Comparison of ENCODE assay signal across 24 mouse cellular contexts in genomic region chr13:97067691-97068090, GRCm38 (mm10). TPM values are rescaled to one million over a fixed set of nuclear protein-coding genes. Genes with fewer than 3 reads are reported as not detected.
DNase-seq lines count a peak whose midpoint lies in the region; ATAC-seq and TF ChIP-seq lines count a peak whose summit lies in the region.
"Had no signal": no experiment of that assay in that cellular context is flagged by ENCODE, and none has a peak within 500 bp of the region (broad histone marks: within the 10 kb centered on the region; RNA-seq: fewer than 3 reads in every experiment).

No protein-coding gene starts in this region.

- no peak for TF ChIP-seq EP300 in liver, embryonic 14.5 days (IDR thresholded peaks at IDR 0.05; ENCODE audit: low read depth)

- H3K27ac ChIP-seq in limb, embryonic 11.5 days (replicated peaks; ENCODE audit: low read depth, low read length): no peak overlapping the region
- no peak overlapping the region for H3K27ac ChIP-seq in limb, embryonic 10.5 days
- H3K27ac ChIP-seq in liver, embryonic 14.5 days: peak overlapping the region; percentile 90
- H3K27ac ChIP-seq in forebrain, embryonic 11.5 days (ENCODE audit: low read depth, low read length): no peak overlapping the region
- H3K27ac ChIP-seq: heart, embryonic 15.5 days; hindbrain, embryonic 13.5 days; limb, embryonic 15.5 days had no signal

- WGBS in limb, embryonic 11.5 days: 9% methylated on average over 6 of the region's 6 CpGs
- WGBS in limb, embryonic 10.5 days: 8% methylated on average over 6 of the region's 6 CpGs
- 36% methylated on average over 6 of the region's 6 CpGs for WGBS in liver, embryonic 14.5 days (ENCODE audit: insufficient replicate concordance)
- WGBS in forebrain, embryonic 11.5 days: 3% methylated on average over 6 of the region's 6 CpGs

- no peak overlapping the region for H3K4me2 ChIP-seq in limb, embryonic 11.5 days (ENCODE audit: low read depth, severe bottlenecking)
- H3K4me2 ChIP-seq in liver, embryonic 14.5 days (ENCODE audit: low read depth): peak overlapping the region; percentile 77
- no peak overlapping the region for H3K4me2 ChIP-seq in forebrain, embryonic 11.5 days (ENCODE audit: low read depth, low read length, severe bottlenecking)
- H3K4me2 ChIP-seq: heart, embryonic 15.5 days; hindbrain, embryonic 13.5 days; limb, embryonic 15.5 days had no signal

- H3K9me3 ChIP-seq in limb, embryonic 11.5 days (ENCODE audit: control insufficient read depth, low read length): 0 out of 2 replicates have a peak, but pooled peaks cover 2% of the 10 kb centered on the region
- no peaks in the 10 kb centered on the region for H3K9me3 ChIP-seq in limb, embryonic 10.5 days (replicated peaks)
- H3K9me3 ChIP-seq in liver, embryonic 14.5 days (ENCODE audit: control insufficient read depth, low read length): no peaks in the 10 kb centered on the region
- no peaks in the 10 kb centered on the region; the same call in 1 of the 2 replicates for H3K9me3 ChIP-seq in forebrain, embryonic 11.5 days (ENCODE audit: control insufficient read depth, low read length)
- H3K9me3 ChIP-seq: heart, embryonic 15.5 days; hindbrain, embryonic 13.5 days; limb, embryonic 15.5 days had no signal

- peak; percentile 43 for DNase-seq in embryo, embryonic 10.5 days (ENCODE audit: low spot score)
- DNase-seq in embryo, embryonic 9.5 days (ENCODE audit: extremely low spot score): no peak
- DNase-seq in limb, embryonic 11.5 days (ENCODE audit: low spot score): peak; percentile 27
- DNase-seq in limb, embryonic 10.5 days (ENCODE audit: low spot score): no peak
- peak; percentile 63 for DNase-seq in ZHBTc4 (ENCODE audit: low read depth, low spot score)
- DNase-seq in liver, embryonic 14.5 days (ENCODE audit: low read depth in 3 of 3, low spot score in 3 of 3): no peak
- no peak for DNase-seq in forebrain, embryonic 11.5 days (ENCODE audit: low spot score)
- DNase-seq in gastrocnemius, adult 18-20 months (ENCODE audit: low spot score): no peak
- DNase-seq: adrenal gland, postnatal 36 days; cerebellum, adult 9-10 months; gastrocnemius, postnatal 36 days; kidney, adult 9 months; kidney, postnatal 36 days; lung, postnatal 10 days; retina, postnatal 1 day had no signal

- TF ChIP-seq CTCF in liver, embryonic 14.5 days (IDR thresholded peaks at IDR 0.05; ENCODE audit: low read depth): no peak

- H3K9ac ChIP-seq in limb, embryonic 11.5 days (ENCODE audit: low read length): no peak overlapping the region
- peak overlapping the region; percentile 75 for H3K9ac ChIP-seq in liver, embryonic 14.5 days (replicated peaks)
- no peak overlapping the region for H3K9ac ChIP-seq in forebrain, embryonic 11.5 days (ENCODE audit: low read length)
- H3K9ac ChIP-seq: heart, embryonic 15.5 days; hindbrain, embryonic 13.5 days; limb, embryonic 15.5 days had no signal

- ATAC-seq in limb, embryonic 11.5 days (ENCODE audit: insufficient number of reproducible peaks, low FRiP score, low TSS enrichment, low read depth): no peak
- ATAC-seq in liver, embryonic 14.5 days (ENCODE audit: insufficient read depth): no peak
- ATAC-seq in forebrain, embryonic 11.5 days (replicated peaks; ENCODE audit: low FRiP score): no peak

- no peaks in the 10 kb centered on the region for H3K36me3 ChIP-seq in limb, embryonic 11.5 days (ENCODE audit: control insufficient read depth, insufficient read depth, low read length)
- H3K36me3 ChIP-seq in limb, embryonic 10.5 days: no peaks in the 10 kb centered on the region
- H3K36me3 ChIP-seq in liver, embryonic 14.5 days (replicated peaks; ENCODE audit: control insufficient read depth, insufficient read depth, low read depth): no peaks in the 10 kb centered on the region
- H3K36me3 ChIP-seq in forebrain, embryonic 11.5 days (ENCODE audit: control insufficient read depth, insufficient read depth, low read length): no peaks in the 10 kb centered on the region
- H3K36me3 ChIP-seq: heart, embryonic 15.5 days; hindbrain, embryonic 13.5 days; limb, embryonic 15.5 days had no signal

- no peaks in the 10 kb centered on the region for H3K27me3 ChIP-seq in limb, embryonic 11.5 days (ENCODE audit: control insufficient read depth, insufficient read depth, low read length)
- H3K27me3 ChIP-seq in limb, embryonic 10.5 days (ENCODE audit: low read depth, poor library complexity, severe bottlenecking): peaks cover 37% of the 10 kb centered on the region
- H3K27me3 ChIP-seq in liver, embryonic 14.5 days (ENCODE audit: control insufficient read depth, insufficient read depth, low read length): peaks cover under 1% of the 10 kb centered on the region; the same call in 1 of the 2 replicates
- no peaks in the 10 kb centered on the region; the same call in 1 of the 2 replicates for H3K27me3 ChIP-seq in forebrain, embryonic 11.5 days (ENCODE audit: control insufficient read depth, insufficient read depth, low read length)

- H3K4me3 ChIP-seq in limb, embryonic 11.5 days (ENCODE audit: low read depth, low read length): no peak overlapping the region
- H3K4me3 ChIP-seq in limb, embryonic 10.5 days: no peak overlapping the region
- H3K4me3 ChIP-seq in liver, embryonic 14.5 days (ENCODE audit: insufficient read depth in 1 of 2, low read depth in 2 of 2, low read length in 2 of 2): peak overlapping the region; percentile 51 to 57
- H3K4me3 ChIP-seq in forebrain, embryonic 11.5 days (ENCODE audit: low read depth, low read length): no peak overlapping the region
- H3K4me3 ChIP-seq: heart, embryonic 15.5 days; hindbrain, embryonic 13.5 days; limb, embryonic 15.5 days; megakaryocyte, embryonic 14.5 days had no signal

- H3K4me1 ChIP-seq in limb, embryonic 11.5 days (ENCODE audit: control insufficient read depth, insufficient read depth, low read length): no peaks in the 10 kb centered on the region
- H3K4me1 ChIP-seq in limb, embryonic 10.5 days: peaks cover 30% of the 10 kb centered on the region
- peaks cover 40 to 51% of the 10 kb centered on the region in 2 experiments for H3K4me1 ChIP-seq in liver, embryonic 14.5 days (replicated peaks; ENCODE audit: control insufficient read depth in 2 of 2, insufficient read depth in 2 of 2, low read length in 1 of 2)
- H3K4me1 ChIP-seq in forebrain, embryonic 11.5 days (replicated peaks; ENCODE audit: control insufficient read depth, insufficient read depth, low read length): peaks cover 3% of the 10 kb centered on the region; the same call in 1 of the 2 replicates

RNA-seq across cellular contexts. Expression of gene Fam169a, which starts 0.6 kb away (rescaled TPM):
- 6.1 and 8.0 TPM in 2 replicates for polyA plus RNA-seq in limb, embryonic 11.5 days (2014; fragmentation: Nextera tagmentation; extraction: Ambion mirVana)
- 7.5 and 7.8 TPM in 2 replicates for polyA plus RNA-seq in limb, embryonic 10.5 days (2016; fragmentation: Nextera tagmentation; extraction: Ambion mirVana)
- polyA plus RNA-seq in liver, embryonic 14.5 days (2012; rRNA removed): 0.65 and 1.0 TPM in 2 replicates
- polyA plus RNA-seq in liver, embryonic 14.5 days (2014; fragmentation: Nextera tagmentation; extraction: Ambion mirVana): 1.2 and 2.4 TPM in 2 replicates
- polyA plus RNA-seq in forebrain, embryonic 11.5 days (2014; fragmentation: Nextera tagmentation; extraction: Ambion mirVana): 10.1 and 12.5 TPM in 2 replicates
- total RNA-seq in gastrocnemius, adult 18-20 months (2021): under 1 TPM in 1 of 2 experiments, not detected in 1; 0.05 TPM
- total RNA-seq: gastrocnemius, postnatal 36 days had no signal

RNA-seq across cellular contexts. Expression of gene Gm6169, which starts 31.3 kb away (rescaled TPM):
- 1.7 and 2.4 TPM in 2 replicates for polyA plus RNA-seq in limb, embryonic 11.5 days (2014; fragmentation: Nextera tagmentation; extraction: Ambion mirVana)
- 1.2 and 2.0 TPM in 2 replicates for polyA plus RNA-seq in limb, embryonic 10.5 days (2016; fragmentation: Nextera tagmentation; extraction: Ambion mirVana)
- polyA plus RNA-seq in liver, embryonic 14.5 days (2012; rRNA removed): 0.33 and 0.52 TPM in 2 replicates
- 0.81 and 1.1 TPM in 2 replicates for polyA plus RNA-seq in liver, embryonic 14.5 days (2014; fragmentation: Nextera tagmentation; extraction: Ambion mirVana)
- polyA plus RNA-seq in forebrain, embryonic 11.5 days (2014; fragmentation: Nextera tagmentation; extraction: Ambion mirVana): 0.71 and 1.9 TPM in 2 replicates
- 1 to 10 TPM in 1 of 2 experiments, not detected in 1; 5.9 TPM for total RNA-seq in gastrocnemius, adult 18-20 months (2021)

RNA-seq across cellular contexts. Expression of gene 1700029F12Rik, which starts 33.5 kb away (rescaled TPM):
- polyA plus RNA-seq in limb, embryonic 11.5 days (2014; fragmentation: Nextera tagmentation; extraction: Ambion mirVana): not detected in 2 replicates
- not detected in 2 replicates for polyA plus RNA-seq in limb, embryonic 10.5 days (2016; fragmentation: Nextera tagmentation; extraction: Ambion mirVana)
- polyA plus RNA-seq in liver, embryonic 14.5 days (2012; rRNA removed): not detected in 2 replicates
- not detected in 2 replicates for polyA plus RNA-seq in liver, embryonic 14.5 days (2014; fragmentation: Nextera tagmentation; extraction: Ambion mirVana)
- not detected in 2 replicates for polyA plus RNA-seq in forebrain, embryonic 11.5 days (2014; fragmentation: Nextera tagmentation; extraction: Ambion mirVana)
- total RNA-seq in gastrocnemius, adult 18-20 months (2021): not detected
- total RNA-seq: adrenal gland, postnatal 36 days; gastrocnemius, postnatal 36 days; layer of hippocampus, postnatal 14 days; left cerebral cortex, postnatal 10 days; neutrophil, adult 5-6 weeks had no signal
- polyA plus RNA-seq: frontal cortex, adult 2 months; heart, embryonic 15.5 days; hindbrain, embryonic 13.5 days; intestine, embryonic 14.5 days; limb, embryonic 15.5 days had no signal

Comparison
In these comparisons a context has a peak if more than half of its experiments do, and no peak if none do; other contexts are left out.
1. DNase-seq: peak in embryo, embryonic 10.5 days (single experiment), limb, embryonic 11.5 days (single experiment) and ZHBTc4 (single experiment); none in embryo, embryonic 9.5 days (single experiment), limb, embryonic 10.5 days (single experiment), liver, embryonic 14.5 days (0 of 3), forebrain, embryonic 11.5 days (single experiment) and gastrocnemius, adult 18-20 months (single experiment).
2. H3K4me3 ChIP-seq: peak in liver, embryonic 14.5 days (2 of 2); none in limb, embryonic 11.5 days (single experiment), limb, embryonic 10.5 days (single experiment) and forebrain, embryonic 11.5 days (single experiment).